22 mouse cellular contexts compared by ENCODE assay signal in the genomic region with DNA sequence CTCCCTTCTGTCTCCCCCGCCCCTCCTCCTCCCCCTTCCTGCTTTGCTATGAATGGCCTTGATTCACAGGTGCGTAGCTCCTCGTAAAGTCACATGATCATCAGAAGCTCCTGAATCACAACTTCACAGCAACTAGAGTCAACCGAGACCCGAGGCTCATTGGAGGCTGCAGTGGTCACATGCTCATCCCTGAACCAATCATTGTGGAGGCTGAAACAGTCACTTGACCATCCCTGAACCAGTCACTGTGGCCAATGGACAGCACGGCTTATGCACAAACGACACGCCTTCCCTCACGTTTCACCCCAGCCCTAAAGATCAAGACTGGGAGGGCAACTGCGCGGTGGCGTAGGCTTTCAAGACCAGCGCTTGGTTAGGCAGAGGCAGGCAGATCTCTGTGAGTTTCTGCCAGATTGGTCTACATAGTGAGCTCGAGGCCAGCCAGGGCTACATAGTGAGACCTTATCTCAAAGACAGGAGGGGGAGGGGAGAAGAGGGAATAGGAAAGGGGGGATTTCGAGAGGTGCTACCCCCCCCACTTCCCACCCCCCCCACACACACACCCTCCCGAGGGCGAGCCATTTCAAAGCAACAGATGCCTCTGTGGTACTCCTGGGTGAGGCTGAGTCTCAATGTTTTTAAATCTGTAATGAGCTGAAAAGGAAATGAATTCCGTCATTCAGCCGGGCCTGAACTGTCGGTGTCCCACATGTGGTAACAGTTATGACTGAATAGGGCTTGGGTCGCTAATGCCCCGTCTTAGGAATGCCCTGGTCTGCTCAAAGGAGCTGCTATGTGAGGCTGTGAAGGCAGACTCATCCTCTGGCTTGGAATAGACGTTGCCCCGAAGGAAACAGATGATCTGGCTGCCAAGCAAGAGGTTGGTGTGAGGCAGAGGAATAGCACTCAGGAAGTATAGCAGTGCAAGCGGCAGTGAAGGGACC. TPM values are rescaled to one million over a fixed set of nuclear protein-coding genes. Genes with fewer than 3 reads are reported as not detected.
DNase-seq lines count a peak whose midpoint lies in the region; ATAC-seq lines count a peak whose summit lies in the region.
"Had no signal": no experiment of that assay in that cellular context is flagged by ENCODE, and none has a peak within 500 bp of the region (broad histone marks: within the 10 kb centered on the region; RNA-seq: fewer than 3 reads in every experiment).

No protein-coding gene starts in this region.

- intact Hi-C loops in left cerebral cortex, postnatal 25 days (cut with DNase I) = no loop called here
- intact Hi-C loops in heart, postnatal 10 days (cut with DNase I) = no loop called here

- ATAC-seq in limb, embryonic 12.5 days (ENCODE audit: insufficient number of reproducible peaks, insufficient read depth, low FRiP score, low TSS enrichment, low read depth) = peak; percentile 29; the same call in 1 of the 2 replicates

- peaks cover 5% of the 10 kb centered on the region; the same call in 1 of the 2 replicates for H3K9me3 ChIP-seq in limb, embryonic 12.5 days
- H3K9me3 ChIP-seq: hindbrain, embryonic 10.5 days had no signal

- peak; percentile 5 for DNase-seq in 3T3-L1 (ENCODE audit: low read depth, low spot score)
- DNase-seq in ES-CJ7 (ENCODE audit: low read depth, low spot score) = peak; percentile 98
- DNase-seq in embryo, embryonic 9.5 days (ENCODE audit: extremely low spot score) = peak; percentile 20
- no peak for DNase-seq in left cerebral cortex, postnatal 25 days (ENCODE audit: low spot score in 2 of 2)
- no peak for DNase-seq in kidney, postnatal 4 days
- DNase-seq in heart, postnatal 10 days = no peak
- DNase-seq: cerebellum, adult 11 months; gastrocnemius, postnatal 25 days; layer of hippocampus, adult 9-11 months; lung, postnatal 14 days; thymus, postnatal 36 days had no signal

- no peak overlapping the region for H3K4me2 ChIP-seq in limb, embryonic 12.5 days

- peaks cover 54% of the 10 kb centered on the region for H3K4me1 ChIP-seq in limb, embryonic 12.5 days (replicated peaks)

- WGBS in limb, embryonic 12.5 days = 58% methylated on average over 25 of the region's 25 CpGs

- H3K27me3 ChIP-seq in limb, embryonic 12.5 days = peaks cover 4% of the 10 kb centered on the region; the same call in 1 of the 2 replicates

- no peak overlapping the region for H3K9ac ChIP-seq in limb, embryonic 12.5 days (replicated peaks)
- H3K9ac ChIP-seq: liver, embryonic 14.5 days had no signal

- 0 out of 2 replicates have a peak overlapping the region, but pooled peaks have one; percentile 62 for H3K27ac ChIP-seq in limb, embryonic 12.5 days
- H3K27ac ChIP-seq: hindbrain, embryonic 10.5 days; liver, embryonic 14.5 days had no signal

- H3K4me3 ChIP-seq in limb, embryonic 12.5 days (replicated peaks) = no peak overlapping the region
- H3K4me3 ChIP-seq: hindbrain, embryonic 10.5 days had no signal

- no peaks in the 10 kb centered on the region for H3K36me3 ChIP-seq in limb, embryonic 12.5 days
- H3K36me3 ChIP-seq: hindbrain, embryonic 10.5 days had no signal

RNA-seq across cellular contexts. Expression of a gene that starts 12.5 kb away (rescaled TPM):
- polyA plus RNA-seq in limb, embryonic 12.5 days (2016; fragmentation: Nextera tagmentation; extraction: Ambion mirVana) = 1.4 and 1.8 TPM in 2 replicates
- total RNA-seq in left cerebral cortex, postnatal 25 days (2021) = under 1 TPM; 0.76 to 0.99 TPM
- total RNA-seq in heart, postnatal 10 days (2021) = 1 to 10 TPM; 1.4 to 1.6 TPM

RNA-seq across cellular contexts. Expression of a gene that starts 30.1 kb away (rescaled TPM):
- 0.26 TPM in 2 replicates for polyA plus RNA-seq in limb, embryonic 12.5 days (2016; fragmentation: Nextera tagmentation; extraction: Ambion mirVana)
- total RNA-seq in left cerebral cortex, postnatal 25 days (2021) = under 1 TPM; 0.16 to 0.41 TPM
- total RNA-seq in heart, postnatal 10 days (2021) = under 1 TPM; 0.15 to 0.48 TPM
- total RNA-seq: common myeloid progenitor, adult 5-6 weeks; gastrocnemius, postnatal 25 days had no signal
- polyA plus RNA-seq: hindbrain, embryonic 10.5 days had no signal

RNA-seq across cellular contexts. Expression of a gene that starts 41.8 kb away (rescaled TPM):
- not detected in 2 replicates for polyA plus RNA-seq in limb, embryonic 12.5 days (2016; fragmentation: Nextera tagmentation; extraction: Ambion mirVana)
- total RNA-seq in left cerebral cortex, postnatal 25 days (2021) = not detected
- total RNA-seq in heart, postnatal 10 days (2021) = under 1 TPM; 0.29 to 0.35 TPM
- total RNA-seq: common myeloid progenitor, adult 5-6 weeks; gastrocnemius, postnatal 25 days; left cerebral cortex, postnatal 10 days; megakaryocyte-erythroid progenitor cell, adult 5-6 weeks had no signal
- polyA plus RNA-seq: heart, embryonic 14.5 days; hindbrain, embryonic 10.5 days; kidney, embryonic 16.5 days; neural tube, embryonic 14.5 days had no signal

RNA-seq across cellular contexts. Expression of a gene that starts 55.5 kb away (rescaled TPM):
- not detected in 2 replicates for polyA plus RNA-seq in limb, embryonic 12.5 days (2016; fragmentation: Nextera tagmentation; extraction: Ambion mirVana)
- total RNA-seq in left cerebral cortex, postnatal 25 days (2021) = under 1 TPM in 1 of 2 experiments, not detected in 1; 0.60 TPM
- total RNA-seq in heart, postnatal 10 days (2021) = 1 to 10 TPM; 1.2 to 2.9 TPM
- total RNA-seq: common myeloid progenitor, adult 5-6 weeks; left cerebral cortex, postnatal 10 days had no signal
- polyA plus RNA-seq: heart, embryonic 14.5 days; hindbrain, embryonic 10.5 days; intestine, embryonic 14.5 days; kidney, embryonic 16.5 days; neural tube, embryonic 14.5 days; stomach, embryonic 14.5 days had no signal

RNA-seq across cellular contexts. Expression of a gene that starts 59.4 kb away (rescaled TPM):
- 23.9 and 25.0 TPM in 2 replicates for polyA plus RNA-seq in limb, embryonic 12.5 days (2016; fragmentation: Nextera tagmentation; extraction: Ambion mirVana)
- 10 to 100 TPM; 79.2 to 86.5 TPM for total RNA-seq in left cerebral cortex, postnatal 25 days (2021)
- total RNA-seq in heart, postnatal 10 days (2021) = 10 to 100 TPM; 11.9 to 17.4 TPM

Comparison
In these comparisons a context has a peak if more than half of its experiments do, and no peak if none do; other contexts are left out.
1. DNase-seq: peak in 3T3-L1 (single experiment), ES-CJ7 (single experiment) and embryo, embryonic 9.5 days (single experiment); none in left cerebral cortex, postnatal 25 days (0 of 2), kidney, postnatal 4 days (0 of 2) and heart, postnatal 10 days (0 of 2).